In the genomic region with DNA sequence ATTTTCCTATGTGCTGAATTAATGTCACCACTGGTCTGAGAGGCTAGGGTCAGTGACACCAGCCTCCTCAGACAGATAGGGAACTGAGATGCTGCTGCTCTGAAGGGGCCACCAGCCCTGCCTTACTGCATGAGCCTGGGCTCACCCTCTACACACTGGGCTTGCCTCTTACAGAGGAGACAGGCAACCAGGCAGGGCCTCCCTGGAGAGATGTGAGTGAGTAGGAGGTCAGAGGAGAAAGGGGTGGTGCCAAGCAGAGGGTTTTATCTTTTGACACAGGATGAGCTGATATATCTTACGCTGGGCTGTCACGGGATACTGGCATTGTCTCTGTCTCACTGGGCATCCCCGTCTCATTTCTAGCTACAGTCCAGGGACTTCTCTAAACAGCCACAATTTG, we compare ENCODE assay signal across 10 mouse cellular contexts.
DNase-seq lines count a peak whose midpoint lies in the region; ATAC-seq and TF ChIP-seq lines count a peak whose summit lies in the region.
"Had no signal": no experiment of that assay in that cellular context is flagged by ENCODE, and none has a peak within 500 bp of the region (broad histone marks: within the 10 kb centered on the region; RNA-seq: fewer than 3 reads in every experiment).

No protein-coding gene starts in this region.

- no peak overlapping the region for H3K4me3 ChIP-seq in intestine, embryonic 14.5 days (ENCODE audit: low read depth, low read length)
- H3K4me3 ChIP-seq in intestine, postnatal 0 days (ENCODE audit: low read depth, low read length) = no peak overlapping the region
- no peak overlapping the region for H3K4me3 ChIP-seq in embryonic facial prominence, embryonic 11.5 days (ENCODE audit: low read depth, low read length)
- H3K4me3 ChIP-seq in liver, embryonic 12.5 days = peak overlapping the region; percentile 7; the same call in 1 of the 2 replicates

- H3K4me2 ChIP-seq in intestine, embryonic 14.5 days (ENCODE audit: low read length) = no peak overlapping the region
- no peak overlapping the region for H3K4me2 ChIP-seq in intestine, postnatal 0 days (replicated peaks; ENCODE audit: low read depth)
- no peak overlapping the region for H3K4me2 ChIP-seq in embryonic facial prominence, embryonic 11.5 days (ENCODE audit: low read depth, low read length)
- H3K4me2 ChIP-seq in liver, embryonic 12.5 days = peak overlapping the region; percentile 54

- 67% methylated on average over 3 of the region's 3 CpGs for WGBS in intestine, embryonic 14.5 days
- 77% methylated on average over 3 of the region's 3 CpGs for WGBS in intestine, postnatal 0 days
- WGBS in embryonic facial prominence, embryonic 11.5 days = 68% methylated on average over 3 of the region's 3 CpGs
- WGBS in liver, embryonic 12.5 days (ENCODE audit: insufficient replicate concordance) = 8% methylated on average over 3 of the region's 3 CpGs

- peaks cover 41% of the 10 kb centered on the region for H3K4me1 ChIP-seq in intestine, embryonic 14.5 days (replicated peaks; ENCODE audit: control insufficient read depth, insufficient read depth, low read length)
- 0 out of 2 replicates have a peak, but pooled peaks cover 5% of the 10 kb centered on the region for H3K4me1 ChIP-seq in intestine, postnatal 0 days (replicated peaks; ENCODE audit: control insufficient read depth, insufficient read depth, low read length)
- H3K4me1 ChIP-seq in embryonic facial prominence, embryonic 11.5 days (ENCODE audit: control insufficient read depth, insufficient read depth, low read length) = no peaks in the 10 kb centered on the region; the same call in none of the 2 replicates
- H3K4me1 ChIP-seq in liver, embryonic 12.5 days = peaks cover 69% of the 10 kb centered on the region

- H3K36me3 ChIP-seq in intestine, embryonic 14.5 days (ENCODE audit: control insufficient read depth, insufficient read depth, low read length) = peaks cover 62% of the 10 kb centered on the region
- no peaks in the 10 kb centered on the region for H3K36me3 ChIP-seq in intestine, postnatal 0 days (ENCODE audit: control insufficient read depth, insufficient read depth)
- peaks cover 2% of the 10 kb centered on the region for H3K36me3 ChIP-seq in embryonic facial prominence, embryonic 11.5 days (replicated peaks; ENCODE audit: control insufficient read depth, insufficient read depth, low read depth, low read length)
- peaks cover 44% of the 10 kb centered on the region for H3K36me3 ChIP-seq in liver, embryonic 12.5 days

- H3K27ac ChIP-seq in intestine, embryonic 14.5 days (ENCODE audit: low read depth) = peak overlapping the region; percentile 86
- H3K27ac ChIP-seq in intestine, postnatal 0 days (ENCODE audit: low read depth, low read length) = no peak overlapping the region
- H3K27ac ChIP-seq in embryonic facial prominence, embryonic 11.5 days (replicated peaks; ENCODE audit: low read depth, low read length) = 0 out of 2 replicates have a peak overlapping the region, but pooled peaks have one; percentile 7
- H3K27ac ChIP-seq in liver, embryonic 12.5 days = peak overlapping the region; percentile 82
- H3K27ac ChIP-seq: macrophage had no signal

- H3K9ac ChIP-seq in intestine, embryonic 14.5 days (ENCODE audit: low read length) = no peak overlapping the region
- no peak overlapping the region for H3K9ac ChIP-seq in intestine, postnatal 0 days (ENCODE audit: low read depth, low read length)
- H3K9ac ChIP-seq in embryonic facial prominence, embryonic 11.5 days (replicated peaks; ENCODE audit: low read length) = no peak overlapping the region
- peak overlapping the region; percentile 52 for H3K9ac ChIP-seq in liver, embryonic 12.5 days

- H3K9me3 ChIP-seq in intestine, embryonic 14.5 days (ENCODE audit: control insufficient read depth, low read length) = no peaks in the 10 kb centered on the region
- H3K9me3 ChIP-seq in intestine, postnatal 0 days (ENCODE audit: control insufficient read depth) = no peaks in the 10 kb centered on the region
- no peaks in the 10 kb centered on the region for H3K9me3 ChIP-seq in embryonic facial prominence, embryonic 11.5 days (replicated peaks; ENCODE audit: control insufficient read depth, low read length)
- no peaks in the 10 kb centered on the region for H3K9me3 ChIP-seq in liver, embryonic 12.5 days (replicated peaks)

- H3K27me3 ChIP-seq in intestine, embryonic 14.5 days (replicated peaks; ENCODE audit: control insufficient read depth, insufficient read depth, low read length) = no peaks in the 10 kb centered on the region
- no peaks in the 10 kb centered on the region for H3K27me3 ChIP-seq in intestine, postnatal 0 days (replicated peaks; ENCODE audit: control insufficient read depth, insufficient read depth, low read length)
- no peaks in the 10 kb centered on the region for H3K27me3 ChIP-seq in embryonic facial prominence, embryonic 11.5 days (ENCODE audit: control insufficient read depth, insufficient read depth, low read length)
- no peaks in the 10 kb centered on the region for H3K27me3 ChIP-seq in liver, embryonic 12.5 days (replicated peaks)

- no peak for ATAC-seq in intestine, embryonic 14.5 days (replicated peaks; ENCODE audit: low FRiP score, low TSS enrichment, low read depth)
- no peak for ATAC-seq in intestine, postnatal 0 days
- no peak for ATAC-seq in embryonic facial prominence, embryonic 11.5 days (replicated peaks; ENCODE audit: insufficient number of reproducible peaks, low FRiP score, low TSS enrichment, low read depth)
- ATAC-seq in liver, embryonic 12.5 days = peak; percentile 89
- no peak for ATAC-seq in CD4-positive, CD25-positive, alpha-beta regulatory T cell, adult 4 months

- DNase-seq in adrenal gland, postnatal 10 days = peak; percentile 40
- no peak for DNase-seq in adrenal gland, adult 18-20 months (ENCODE audit: low spot score in 2 of 2)
- DNase-seq in intestine, embryonic 14.5 days (ENCODE audit: low spot score) = no peak
- DNase-seq in embryonic facial prominence, embryonic 11.5 days (ENCODE audit: low spot score) = no peak
- DNase-seq in retina, postnatal 1 day = no peak
- DNase-seq: cerebellum, adult 9-11 months had no signal

- TF ChIP-seq CTCF in intestine, postnatal 0 days (IDR thresholded peaks at IDR 0.05; ENCODE audit: low read depth) = no peak
